Mouse (Mus musculus): Measurements from ENCODE around the gene Cd47. TPM values are rescaled to one million over a fixed set of nuclear protein-coding genes. Genes with fewer than 3 reads are reported as not detected.

Cd47 gene
- total and polyA plus RNA-seq, 3 experiments = 30.9 to 87.1 (median 76.5) TPM

- H3K27ac ChIP-seq = peak overlapping the region; percentile 99
- H3K27me3 ChIP-seq (ENCODE audit: control insufficient read depth, insufficient read depth, low read length) = no peaks in the 10 kb centered on the region
- peak; percentile 87 for TF ChIP-seq POLR2A (IDR thresholded peaks at IDR 0.05; ENCODE audit: insufficient read depth, low read depth, low read length)
- TF ChIP-seq EP300 (IDR thresholded peaks at IDR 0.05; ENCODE audit: insufficient read depth, low read depth, low read length) = peak; percentile 69; the same call in 1 of the 2 replicates
- peak; percentile 67 for TF ChIP-seq CTCF (IDR thresholded peaks at IDR 0.05)
- WGBS = 1% methylated on average over 72 of the region's 74 CpGs
- no peaks in the 10 kb centered on the region for H3K79me2 ChIP-seq (replicated peaks; ENCODE audit: control insufficient read depth, insufficient read depth, low read length)
- H3K4me3 ChIP-seq = peak overlapping the region; percentile 98
- peak overlapping the region; percentile 97 for H3K9ac ChIP-seq (ENCODE audit: low read depth, low read length)
- H3K4me1 ChIP-seq (ENCODE audit: control insufficient read depth, insufficient read depth, low read length) = peaks cover 15% of the 10 kb centered on the region
- peak; percentile 94 to 97 for DNase-seq
- intact Hi-C loops (cut with DNase I) = loop anchor here (5.0 to 10.0 kb wide), 6 partner anchors 53 to 880 kb away; partner anchors contain the start of genes Cd47 and Ift57
- peaks cover 11% of the 10 kb centered on the region for H3K36me3 ChIP-seq (ENCODE audit: control insufficient read depth, insufficient read depth, low read length)
Observed at GRCm38 (mm10) chr16:49854931-49855835, 54.9 kb downstream of the Cd47 start.

GRCm38 (mm10) chr16:49855836-49856503 lies 55.6 kb downstream of the Cd47 start:
- DNase-seq = no peak
- peak overlapping the region; percentile 97 for H3K9ac ChIP-seq (ENCODE audit: low read depth, low read length)
- H3K36me3 ChIP-seq (ENCODE audit: control insufficient read depth, insufficient read depth, low read length) = peaks cover 14% of the 10 kb centered on the region
- peak overlapping the region; percentile 99 for H3K27ac ChIP-seq
- WGBS = under 1% methylated on average over 36 of the region's 39 CpGs
- TF ChIP-seq POLR2A (IDR thresholded peaks at IDR 0.05; ENCODE audit: insufficient read depth, low read depth, low read length) (no peak), EP300 (IDR thresholded peaks at IDR 0.05; ENCODE audit: insufficient read depth, low read depth, low read length) (no peak), CTCF (IDR thresholded peaks at IDR 0.05) (no peak)
- H3K4me1 ChIP-seq (ENCODE audit: control insufficient read depth, insufficient read depth, low read length) = peaks cover 15% of the 10 kb centered on the region
- peak overlapping the region; percentile 98 for H3K4me3 ChIP-seq
- intact Hi-C loops (cut with DNase I) = loop anchor here (2.0 to 10.0 kb wide), 7 partner anchors 53 to 879 kb away; partner anchors contain the start of genes Cd47 and Ift57
- H3K79me2 ChIP-seq (replicated peaks; ENCODE audit: control insufficient read depth, insufficient read depth, low read length) = peaks cover 2% of the 10 kb centered on the region; the same call in 1 of the 2 replicates
- H3K27me3 ChIP-seq (ENCODE audit: control insufficient read depth, insufficient read depth, low read length) = no peaks in the 10 kb centered on the region

- Histone ChIP-seq H3K4me1 (ENCODE audit: control insufficient read depth, insufficient read depth, low read length) (peaks cover 15% of the 10 kb centered on the region), H3K79me2 (replicated peaks; ENCODE audit: control insufficient read depth, insufficient read depth, low read length) (peaks cover 2% of the 10 kb centered on the region), H3K36me3 (ENCODE audit: control insufficient read depth, insufficient read depth, low read length) (peaks cover 14% of the 10 kb centered on the region), H3K4me3 (peak overlapping the region; percentile 98), H3K27me3 (ENCODE audit: control insufficient read depth, insufficient read depth, low read length) (no peaks in the 10 kb centered on the region), H3K9ac (ENCODE audit: low read depth, low read length) (peak overlapping the region; percentile 97), H3K27ac (peak overlapping the region; percentile 99)
- WGBS = 3% methylated on average over 8 of the region's 8 CpGs
- intact Hi-C loops (cut with DNase I) = loop anchor here (2.0 to 10.0 kb wide), 7 partner anchors 52 to 878 kb away; partner anchors contain the start of genes Cd47 and Ift57
- DNase-seq = no peak
- no peak for TF ChIP-seq CTCF (IDR thresholded peaks at IDR 0.05)
- no peak for TF ChIP-seq EP300 (IDR thresholded peaks at IDR 0.05; ENCODE audit: insufficient read depth, low read depth, low read length)
- TF ChIP-seq POLR2A (IDR thresholded peaks at IDR 0.05; ENCODE audit: insufficient read depth, low read depth, low read length) = no peak
Observed at GRCm38 (mm10) chr16:49856661-49857060, 56.3 kb downstream of the Cd47 start.

- no peaks in the 10 kb centered on the region for H3K27me3 ChIP-seq (ENCODE audit: control insufficient read depth, insufficient read depth, low read length)
- H3K9ac ChIP-seq (ENCODE audit: low read depth, low read length) = peak overlapping the region; percentile 71
- TF ChIP-seq POLR2A (IDR thresholded peaks at IDR 0.05; ENCODE audit: insufficient read depth, low read depth, low read length) = no peak
- TF ChIP-seq EP300 (IDR thresholded peaks at IDR 0.05; ENCODE audit: insufficient read depth, low read depth, low read length) = no peak
- TF ChIP-seq CTCF (IDR thresholded peaks at IDR 0.05) = no peak
- 15% methylated on average over 8 of the region's 8 CpGs for WGBS
- intact Hi-C loops (cut with DNase I) = loop anchor here (2.0 to 10.0 kb wide), 8 partner anchors 51 to 877 kb away; partner anchors contain the start of genes Cd47 and Ift57
- H3K4me3 ChIP-seq = peak overlapping the region; percentile 98
- H3K4me1 ChIP-seq (ENCODE audit: control insufficient read depth, insufficient read depth, low read length) = peaks cover 18% of the 10 kb centered on the region
- peaks cover 5% of the 10 kb centered on the region for H3K79me2 ChIP-seq (replicated peaks; ENCODE audit: control insufficient read depth, insufficient read depth, low read length)
- H3K27ac ChIP-seq = peak overlapping the region; percentile 99
- peaks cover 14% of the 10 kb centered on the region for H3K36me3 ChIP-seq (ENCODE audit: control insufficient read depth, insufficient read depth, low read length)
- DNase-seq = peak in 1 of 2 experiments; percentile 26
Observed at GRCm38 (mm10) chr16:49857504-49858160, 57.3 kb downstream of the Cd47 start.

- peaks cover 5% of the 10 kb centered on the region for H3K79me2 ChIP-seq (replicated peaks; ENCODE audit: control insufficient read depth, insufficient read depth, low read length)
- no peak for DNase-seq
- intact Hi-C loops (cut with DNase I) = loop anchor here (2.0 to 10.0 kb wide), 7 partner anchors 56 to 876 kb away; partner anchors contain the start of genes Cd47 and Ift57
- TF ChIP-seq POLR2A (IDR thresholded peaks at IDR 0.05; ENCODE audit: insufficient read depth, low read depth, low read length) (no peak), EP300 (IDR thresholded peaks at IDR 0.05; ENCODE audit: insufficient read depth, low read depth, low read length) (no peak), CTCF (IDR thresholded peaks at IDR 0.05) (no peak)
- H3K9ac ChIP-seq (ENCODE audit: low read depth, low read length) = peak overlapping the region; percentile 71
- H3K27me3 ChIP-seq (ENCODE audit: control insufficient read depth, insufficient read depth, low read length) = no peaks in the 10 kb centered on the region
- peak overlapping the region; percentile 98 for H3K4me3 ChIP-seq
- peak overlapping the region; percentile 99 for H3K27ac ChIP-seq
- WGBS = 28% methylated on average over 9 of the region's 9 CpGs
- H3K4me1 ChIP-seq (ENCODE audit: control insufficient read depth, insufficient read depth, low read length) = peaks cover 18% of the 10 kb centered on the region
- H3K36me3 ChIP-seq (ENCODE audit: control insufficient read depth, insufficient read depth, low read length) = peaks cover 14% of the 10 kb centered on the region
Observed at GRCm38 (mm10) chr16:49858161-49858906, 58.0 kb downstream of the Cd47 start.
